In the genomic region with DNA sequence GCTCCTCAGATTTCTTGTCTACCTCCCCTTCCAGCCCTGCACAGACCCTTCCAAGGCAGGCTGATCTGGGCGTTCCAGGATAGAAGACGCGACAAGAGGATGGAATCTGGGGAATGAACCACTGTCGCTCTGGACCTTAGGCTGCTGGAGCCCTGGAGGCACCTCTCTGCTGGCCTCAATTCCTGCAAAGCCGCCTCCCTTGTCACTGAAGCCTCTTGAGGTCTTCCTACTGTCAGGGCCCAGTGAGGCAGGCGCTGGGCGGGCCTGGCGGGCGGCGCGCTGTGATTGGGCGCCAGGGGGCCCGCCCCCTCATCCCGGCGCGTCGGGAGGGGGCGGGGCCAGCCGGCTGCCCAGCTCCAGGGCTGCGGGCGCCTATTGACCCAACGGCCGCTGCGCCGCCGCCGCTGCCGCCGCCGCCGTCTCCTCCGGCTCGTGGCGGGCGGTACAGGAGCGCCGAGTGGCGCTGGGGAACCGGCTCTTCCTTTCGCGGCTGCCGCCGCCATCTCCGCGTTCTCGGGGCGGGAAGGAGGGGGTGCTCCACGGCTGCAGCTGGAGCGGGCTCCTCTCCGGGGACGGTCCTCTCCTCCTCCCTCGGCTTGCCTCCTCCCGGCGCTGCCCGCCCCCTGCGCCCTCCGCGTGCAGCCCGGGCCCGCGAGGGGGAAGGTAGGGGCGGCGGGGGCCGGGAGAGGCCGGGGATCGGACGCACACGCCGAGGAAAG, we compare ENCODE assay signal across 9 mouse cellular contexts. TPM values are rescaled to one million over a fixed set of nuclear protein-coding genes. Genes with fewer than 3 reads are reported as not detected.
DNase-seq lines count a peak whose midpoint lies in the region; ATAC-seq and TF ChIP-seq lines count a peak whose summit lies in the region.
"Had no signal": no experiment of that assay in that cellular context is flagged by ENCODE, and none has a peak within 500 bp of the region (broad histone marks: within the 10 kb centered on the region; RNA-seq: fewer than 3 reads in every experiment).

Gene Man2a1 (plus strand): TSS at position 365 of the 719 bp plus-strand sequence.

- peaks cover 38% of the 10 kb centered on the region for H3K4me1 ChIP-seq in embryonic facial prominence, embryonic 13.5 days
- peaks cover 21% of the 10 kb centered on the region for H3K4me1 ChIP-seq in kidney, adult 2 months (ENCODE audit: control insufficient read depth, insufficient read depth, low read length)
- peaks cover 12% of the 10 kb centered on the region; the same call in 1 of the 2 replicates for H3K4me1 ChIP-seq in limb, embryonic 11.5 days (ENCODE audit: control insufficient read depth, insufficient read depth, low read length)
- H3K4me1 ChIP-seq in midbrain, embryonic 13.5 days (replicated peaks) = peaks cover 43% of the 10 kb centered on the region
- H3K4me1 ChIP-seq in small intestine, adult 2 months (ENCODE audit: control insufficient read depth, insufficient read depth, insufficient read length, low read length) = peaks cover 11% of the 10 kb centered on the region; the same call in 1 of the 2 replicates

- H3K27me3 ChIP-seq in embryonic facial prominence, embryonic 13.5 days = no peaks in the 10 kb centered on the region
- no peaks in the 10 kb centered on the region for H3K27me3 ChIP-seq in kidney, adult 2 months (replicated peaks; ENCODE audit: control insufficient read depth, insufficient read depth, low read length)
- H3K27me3 ChIP-seq in limb, embryonic 11.5 days (ENCODE audit: control insufficient read depth, insufficient read depth, low read length) = no peaks in the 10 kb centered on the region
- no peaks in the 10 kb centered on the region for H3K27me3 ChIP-seq in midbrain, embryonic 13.5 days
- no peaks in the 10 kb centered on the region for H3K27me3 ChIP-seq in small intestine, adult 2 months (ENCODE audit: control insufficient read depth, insufficient read depth, low read length)

- H3K9ac ChIP-seq in embryonic facial prominence, embryonic 13.5 days = peak within 1 kb of the TSS; percentile 92
- peak within 1 kb of the TSS; percentile 91 for H3K9ac ChIP-seq in limb, embryonic 11.5 days (ENCODE audit: low read length)
- H3K9ac ChIP-seq in midbrain, embryonic 13.5 days (replicated peaks) = peak within 1 kb of the TSS; percentile 92

- H3K9me3 ChIP-seq in embryonic facial prominence, embryonic 13.5 days = no peaks in the 10 kb centered on the region
- no peaks in the 10 kb centered on the region for H3K9me3 ChIP-seq in limb, embryonic 11.5 days (ENCODE audit: control insufficient read depth, low read length)
- H3K9me3 ChIP-seq in midbrain, embryonic 13.5 days = no peaks in the 10 kb centered on the region

- H3K4me3 ChIP-seq in embryonic facial prominence, embryonic 13.5 days = peak within 1 kb of the TSS; percentile 88
- peak within 1 kb of the TSS; percentile 68 for H3K4me3 ChIP-seq in kidney, adult 2 months (ENCODE audit: insufficient read depth, low read depth, low read length)
- H3K4me3 ChIP-seq in limb, embryonic 11.5 days (ENCODE audit: low read depth, low read length) = peak within 1 kb of the TSS; percentile 91
- H3K4me3 ChIP-seq in midbrain, embryonic 13.5 days (replicated peaks) = peak within 1 kb of the TSS; percentile 90
- peak within 1 kb of the TSS; percentile 81 for H3K4me3 ChIP-seq in small intestine, adult 2 months (ENCODE audit: low read depth, low read length)

- ATAC-seq in embryonic facial prominence, embryonic 13.5 days (ENCODE audit: insufficient number of reproducible peaks, insufficient read depth, low FRiP score, low TSS enrichment, low read depth) = peak; percentile 93
- ATAC-seq in limb, embryonic 11.5 days (ENCODE audit: insufficient number of reproducible peaks, low FRiP score, low TSS enrichment, low read depth) = peak; percentile 93
- peak; percentile 96 for ATAC-seq in midbrain, embryonic 13.5 days

- no peaks in the 10 kb centered on the region for H3K36me3 ChIP-seq in embryonic facial prominence, embryonic 13.5 days
- no peaks in the 10 kb centered on the region for H3K36me3 ChIP-seq in kidney, adult 2 months (ENCODE audit: control insufficient read depth, insufficient read depth, low read length)
- H3K36me3 ChIP-seq in limb, embryonic 11.5 days (ENCODE audit: control insufficient read depth, insufficient read depth, low read length) = no peaks in the 10 kb centered on the region
- no peaks in the 10 kb centered on the region for H3K36me3 ChIP-seq in midbrain, embryonic 13.5 days
- no peaks in the 10 kb centered on the region for H3K36me3 ChIP-seq in small intestine, adult 2 months (ENCODE audit: control insufficient read depth, insufficient read depth, low read length)
- H3K36me3 ChIP-seq: G1E had no signal

- peak within 1 kb of the TSS; percentile 94 for H3K27ac ChIP-seq in embryonic facial prominence, embryonic 13.5 days
- peak within 1 kb of the TSS; percentile 86 for H3K27ac ChIP-seq in kidney, adult 2 months (ENCODE audit: insufficient read depth, low read depth, low read length)
- peak within 1 kb of the TSS; percentile 89 for H3K27ac ChIP-seq in limb, embryonic 11.5 days (replicated peaks; ENCODE audit: low read depth, low read length)
- H3K27ac ChIP-seq in midbrain, embryonic 13.5 days = peak within 1 kb of the TSS; percentile 92
- H3K27ac ChIP-seq in small intestine, adult 2 months (ENCODE audit: insufficient read depth, low read depth, low read length) = peak within 1 kb of the TSS; percentile 95

- TF ChIP-seq POLR2A in kidney, adult 2 months (IDR thresholded peaks at IDR 0.05; ENCODE audit: low read depth, low read length) = peak; percentile 40
- peak; percentile 94 for TF ChIP-seq POLR2A in small intestine, adult 2 months (IDR thresholded peaks at IDR 0.05; ENCODE audit: low read depth, low read length)

- DNase-seq in 3T3-L1 (ENCODE audit: low read depth, low spot score) = peak; percentile 84
- peak; percentile 73 to 79 for DNase-seq in adrenal gland, postnatal 4 days (ENCODE audit: low spot score in 2 of 2)
- peak; percentile 91 to 94 for DNase-seq in heart, adult 18-20 months
- peak; percentile 95 for DNase-seq in kidney, adult 2 months
- DNase-seq in limb, embryonic 11.5 days (ENCODE audit: low spot score) = peak; percentile 84

- WGBS in embryonic facial prominence, embryonic 13.5 days = under 1% methylated on average over 50 of the region's 69 CpGs
- WGBS in kidney, adult 2 months = 2% methylated on average over 68 of the region's 69 CpGs
- 0% methylated on average over 51 of the region's 69 CpGs for WGBS in limb, embryonic 11.5 days
- under 1% methylated on average over 54 of the region's 69 CpGs for WGBS in midbrain, embryonic 13.5 days
- WGBS in small intestine, adult 2 months = under 1% methylated on average over 65 of the region's 69 CpGs

- peak within 1 kb of the TSS; percentile 98 for H3K4me2 ChIP-seq in embryonic facial prominence, embryonic 13.5 days
- H3K4me2 ChIP-seq in limb, embryonic 11.5 days (ENCODE audit: low read depth, severe bottlenecking) = peak within 1 kb of the TSS; percentile 96
- H3K4me2 ChIP-seq in midbrain, embryonic 13.5 days (replicated peaks) = peak within 1 kb of the TSS; percentile 94

- TF ChIP-seq CTCF in kidney, adult 2 months (conservative IDR thresholded peaks at IDR 0.05; ENCODE audit: insufficient read depth, insufficient read length, low read depth, low read length) = 0 out of 2 replicates have a peak, but pooled peaks have one; percentile 8
- TF ChIP-seq CTCF in small intestine, adult 2 months (IDR thresholded peaks at IDR 0.05; ENCODE audit: extremely low read depth, insufficient read length, insufficient replicate concordance, low read depth, low read length) = peak; percentile 21; the same call in 1 of the 2 replicates

RNA-seq across cellular contexts. Expression of gene Man2a1, which starts in this region (rescaled TPM):
- total RNA-seq in adrenal gland, postnatal 4 days (2021) = 100 to 1,000 TPM; 118 to 124 TPM
- polyA plus RNA-seq in embryonic facial prominence, embryonic 13.5 days (2015; fragmentation: Nextera tagmentation; extraction: Ambion mirVana) = 10.0 and 10.7 TPM in 2 replicates
- total RNA-seq in heart, adult 18-20 months (2021) = 10 to 100 TPM; 15.9 to 18.4 TPM
- 25.6 and 27.3 TPM in 2 replicates for polyA plus RNA-seq in kidney, adult 2 months (2012; rRNA removed)
- 4.8 and 5.5 TPM in 2 replicates for polyA plus RNA-seq in limb, embryonic 11.5 days (2014; fragmentation: Nextera tagmentation; extraction: Ambion mirVana)
- polyA plus RNA-seq in midbrain, embryonic 13.5 days (2015; fragmentation: Nextera tagmentation; extraction: Ambion mirVana) = 5.7 and 6.2 TPM in 2 replicates
- polyA plus RNA-seq in small intestine, adult 2 months (2012; rRNA removed) = 4.8 and 6.7 TPM in 2 replicates
- total RNA-seq: G1E had no signal
- polyA plus RNA-seq: G1E had no signal

Comparison
In these comparisons a context has a peak if more than half of its experiments do, and no peak if none do; other contexts are left out.
1. Peak in every context shown above with its lines: DNase-seq, ATAC-seq, H3K4me3 ChIP-seq and H3K27ac ChIP-seq.
2. RNA of gene Man2a1 (total RNA-seq): 118 to 124 TPM in adrenal gland, postnatal 4 days; 15.9 to 18.4 TPM in heart, adult 18-20 months; every median in the first group is over 4 times any median in the second.